Mouse (Mus musculus) liver, embryonic 16.5 days (tissue): ENCODE data around the gene Tm7sf2. TPM values are rescaled to one million over a fixed set of nuclear protein-coding genes. Genes with fewer than 3 reads are reported as not detected.

Experiments
- ATAC-seq: fragments of 200-750 bp; cut with Nextera tagmentation; 2 replicates; pipeline ENCODE4 v1.8.0; 2017; ENCODE audit warnings: low read depth, mild to moderate bottlenecking, moderate number of reproducible peaks, moderate library complexity
- H3K27ac ChIP-seq: fragments of 300-500 bp; sonication (generic); 2 replicates; pipeline ENCODE4 v1.5.1; 2014; ENCODE audit warnings: mild to moderate bottlenecking, low read length
- H3K27me3 ChIP-seq: fragments of 300-500 bp; sonication (generic); 2 replicates; pipeline ENCODE4 v1.6.1; 2014; ENCODE audit warnings: low read depth, low read length, mixed read lengths; ENCODE audit not compliant: control insufficient read depth, insufficient read depth
- H3K36me3 ChIP-seq: fragments of 300-500 bp; sonication (generic); 2 replicates; pipeline ENCODE4 v1.6.1; 2014; ENCODE audit warnings: mild to moderate bottlenecking; ENCODE audit not compliant: control insufficient read depth, insufficient read depth
- H3K4me1 ChIP-seq: fragments of 300-500 bp; sonication (generic); 2 replicates; pipeline ENCODE4 v1.6.1; 2014; ENCODE audit warnings: low read depth, low read length, mixed read lengths; ENCODE audit not compliant: control insufficient read depth
- H3K4me2 ChIP-seq: fragments of 300-500 bp; sonication (generic); 2 replicates; pipeline ENCODE4 v1.6.1; 2014; ENCODE audit warnings: low read depth, low read length, mixed read lengths
- H3K4me3 ChIP-seq: fragments of 300-500 bp; sonication (generic); 2 replicates; pipeline ENCODE4 v1.5.1; 2014; ENCODE audit warnings: low read depth, mild to moderate bottlenecking, low read length
- H3K9ac ChIP-seq: fragments of 300-500 bp; sonication (generic); 2 replicates; pipeline ENCODE4 v1.6.1; 2014; ENCODE audit warnings: low read depth, low read length
- H3K9me3 ChIP-seq: fragments of 300-500 bp; sonication (generic); replicated peaks from 2 replicates; pipeline ENCODE4 v1.6.1; 2016; ENCODE audit warnings: low read length; ENCODE audit not compliant: control insufficient read depth
- WGBS: fragments of 180-500 bp; shearing (Covaris S2); extraction: QIAGEN DNeasy Blood & Tissue Kit; methylation state at CpG from one replicate; pipeline ENCODE4 v1.1.7; 2014; ENCODE audit not compliant: insufficient replicate concordance; 5-methylcytosine and 5-hydroxymethylcytosine counted together
- polyA plus RNA-seq: library from polyadenylated mRNA; unstranded; fragments of >200 nt; fragmentation: Nextera tagmentation; extraction: Ambion mirVana; gene quantifications from 2 replicates; pipeline ENCODE4 v1.2.1, GENCODE M21; 2015

Gene Tm7sf2
- polyA plus RNA-seq, 1 experiment from 2014 or later = 53.7 TPM

DNA sequence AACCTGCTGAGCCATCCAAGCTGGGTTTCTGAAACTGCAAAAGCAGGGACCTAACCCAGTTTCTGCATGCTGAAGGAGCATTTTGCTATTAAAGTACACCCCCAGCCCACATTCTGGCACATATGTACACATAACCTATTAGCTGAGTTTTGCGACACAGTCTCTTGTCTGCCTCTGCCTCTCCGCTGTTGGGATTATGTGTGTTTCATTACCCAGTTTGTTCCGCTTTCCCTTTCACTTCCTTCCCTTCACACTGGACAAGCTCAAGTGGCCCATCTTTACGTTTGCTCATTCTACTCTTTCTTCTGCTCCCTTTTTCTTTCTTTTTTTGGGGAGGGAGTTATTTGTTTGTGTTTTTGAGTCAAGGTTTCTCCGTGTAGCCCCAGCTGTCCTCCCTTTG lies 5.7 kb upstream of the Tm7sf2 start:
- peak overlapping the region; percentile 45 for H3K27ac ChIP-seq
- 74% methylated on average over 5 of the region's 5 CpGs for WGBS
- H3K9ac ChIP-seq = no peak overlapping the region
- ATAC-seq = no peak
- peaks cover 3% of the 10 kb centered on the region for H3K36me3 ChIP-seq
- no peak overlapping the region for H3K4me3 ChIP-seq
- H3K27me3 ChIP-seq = no peaks in the 10 kb centered on the region
- H3K4me2 ChIP-seq = no peak overlapping the region
- H3K4me1 ChIP-seq = peaks cover 17% of the 10 kb centered on the region
- H3K9me3 ChIP-seq = no peaks in the 10 kb centered on the region

GRCm38 (mm10) chr19:6071261-6071660 lies 3.1 kb upstream of the Tm7sf2 start:
- Histone ChIP-seq H3K9me3 (no peaks in the 10 kb centered on the region), H3K36me3 (peaks cover 3% of the 10 kb centered on the region), H3K9ac (no peak overlapping the region), H3K27me3 (no peaks in the 10 kb centered on the region), H3K4me3 (no peak overlapping the region), H3K27ac (no peak overlapping the region), H3K4me2 (no peak overlapping the region), H3K4me1 (peaks cover 28% of the 10 kb centered on the region)
- WGBS = 86% methylated on average over 19 of the region's 19 CpGs
- no peak for ATAC-seq

- H3K27ac ChIP-seq = no peak overlapping the region
- H3K4me1 ChIP-seq = peaks cover 25% of the 10 kb centered on the region
- H3K9me3 ChIP-seq = no peaks in the 10 kb centered on the region
- H3K9ac ChIP-seq = no peak overlapping the region
- no peak overlapping the region for H3K4me3 ChIP-seq
- peaks cover 3% of the 10 kb centered on the region for H3K36me3 ChIP-seq
- ATAC-seq = no peak
- 83% methylated on average over 31 of the region's 31 CpGs for WGBS
- H3K27me3 ChIP-seq = no peaks in the 10 kb centered on the region
- H3K4me2 ChIP-seq = no peak overlapping the region
Observed at GRCm38 (mm10) chr19:6070571-6071250, 2.5 kb upstream of the Tm7sf2 start.

- H3K9ac ChIP-seq = no peak overlapping the region
- H3K27me3 ChIP-seq = no peaks in the 10 kb centered on the region
- H3K9me3 ChIP-seq = no peaks in the 10 kb centered on the region
- H3K4me1 ChIP-seq = peaks cover 22% of the 10 kb centered on the region
- WGBS = 66% methylated on average over 10 of the region's 10 CpGs
- H3K27ac ChIP-seq = no peak overlapping the region
- no peak overlapping the region for H3K4me3 ChIP-seq
- no peak overlapping the region for H3K4me2 ChIP-seq
- peaks cover 3% of the 10 kb centered on the region for H3K36me3 ChIP-seq
- no peak for ATAC-seq
Observed at GRCm38 (mm10) chr19:6069851-6070250, 1.7 kb upstream of the Tm7sf2 start.

- no peak overlapping the region for H3K4me3 ChIP-seq
- H3K36me3 ChIP-seq = peaks cover 3% of the 10 kb centered on the region
- peaks cover 22% of the 10 kb centered on the region for H3K4me1 ChIP-seq
- no peak overlapping the region for H3K27ac ChIP-seq
- H3K9ac ChIP-seq = no peak overlapping the region
- H3K9me3 ChIP-seq = no peaks in the 10 kb centered on the region
- no peak overlapping the region for H3K4me2 ChIP-seq
- 76% methylated on average over 4 of the region's 4 CpGs for WGBS
- H3K27me3 ChIP-seq = no peaks in the 10 kb centered on the region
- no peak for ATAC-seq
Observed at GRCm38 (mm10) chr19:6068951-6069350, 778 bp upstream of the Tm7sf2 start.

DNA sequence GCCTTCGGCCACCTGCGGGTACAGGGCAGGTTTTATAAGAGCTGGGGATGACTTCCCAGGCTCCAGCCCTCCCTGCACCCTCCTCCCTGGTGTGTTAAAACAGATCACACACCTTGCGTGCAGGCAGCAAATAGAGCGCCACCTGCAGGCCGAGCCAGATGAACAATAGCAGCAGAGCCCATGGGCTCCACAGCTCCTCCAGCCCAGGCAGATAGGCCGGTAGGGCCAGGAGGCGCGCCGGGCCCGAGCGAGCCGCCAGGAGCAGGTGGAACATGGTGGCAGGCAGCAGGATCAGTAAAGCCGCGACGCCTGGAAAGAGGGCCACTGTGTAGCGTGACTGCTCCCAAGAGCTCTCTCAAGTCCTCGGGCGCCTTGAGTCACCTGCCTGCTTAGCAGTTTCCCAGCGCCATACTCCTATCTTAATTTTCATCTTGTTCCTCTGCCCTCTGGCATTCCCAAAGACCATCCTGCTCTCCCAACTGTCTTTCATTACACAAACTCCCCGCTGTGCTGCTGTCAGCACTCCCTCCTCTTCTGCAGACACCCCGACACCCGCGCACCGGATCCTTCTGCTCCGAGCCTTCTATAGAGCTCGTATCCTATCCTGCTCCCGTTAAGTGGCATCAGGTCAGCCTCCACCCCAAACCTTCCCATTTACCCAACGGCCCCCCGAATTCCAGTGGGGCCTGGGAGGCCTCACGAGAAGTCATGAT lies 1.0 kb downstream of the Tm7sf2 start:
- ATAC-seq = peak; percentile 64
- WGBS = under 1% methylated on average over 30 of the region's 30 CpGs

GRCm38 (mm10) chr19:6066571-6066970 lies 1.6 kb downstream of the Tm7sf2 start:
- ATAC-seq = no peak
- H3K9ac ChIP-seq = peak overlapping the region; percentile 75
- H3K27me3 ChIP-seq = no peaks in the 10 kb centered on the region

More for the DNA sequence above, 1.0 kb downstream of the Tm7sf2 start:
- Histone ChIP-seq H3K9ac (peak overlapping the region; percentile 75), H3K4me2 (peak overlapping the region; percentile 94), H3K4me3 (peak overlapping the region; percentile 66), H3K27me3 (no peaks in the 10 kb centered on the region), H3K36me3 (no peaks in the 10 kb centered on the region; the same call in 1 of the 2 replicates), H3K9me3 (no peaks in the 10 kb centered on the region), H3K27ac (peak overlapping the region; percentile 70), H3K4me1 (peaks cover 30% of the 10 kb centered on the region)

DNA sequence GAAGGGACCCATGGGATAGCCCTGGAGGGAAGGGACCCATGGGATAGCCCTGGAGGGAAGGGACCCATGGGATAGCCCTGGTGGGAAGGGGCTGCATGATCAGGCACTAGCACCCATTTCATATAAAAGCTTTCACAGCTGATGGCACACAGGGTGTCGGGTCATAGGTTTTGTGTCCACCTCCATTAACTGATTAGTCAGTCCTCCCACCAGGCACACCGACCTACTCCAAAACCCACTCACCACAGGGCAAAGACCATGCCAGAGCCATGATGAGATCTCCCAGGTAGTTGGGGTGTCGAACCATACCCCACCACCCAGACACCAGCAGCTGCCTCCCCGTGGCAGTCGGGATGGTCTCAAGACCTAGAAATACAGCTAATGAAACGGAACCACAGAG lies 5.1 kb downstream of the Tm7sf2 start:
- 84% methylated on average over 6 of the region's 6 CpGs for WGBS
- H3K9ac ChIP-seq = no peak overlapping the region

More at GRCm38 (mm10) chr19:6066571-6066970, 1.6 kb downstream of the Tm7sf2 start:
- Histone ChIP-seq H3K4me3 (peak overlapping the region; percentile 66), H3K4me2 (peak overlapping the region; percentile 94), H3K27ac (no peak overlapping the region; the same call in 1 of the 2 replicates), H3K9me3 (no peaks in the 10 kb centered on the region), H3K4me1 (peaks cover 35% of the 10 kb centered on the region), H3K36me3 (no peaks in the 10 kb centered on the region; the same call in 1 of the 2 replicates)
- WGBS = 43% methylated on average over 5 of the region's 5 CpGs

GRCm38 (mm10) chr19:6062418-6062817 lies 5.8 kb downstream of the Tm7sf2 start:
- H3K4me1 ChIP-seq = peaks cover 38% of the 10 kb centered on the region

More for the DNA sequence above, 5.1 kb downstream of the Tm7sf2 start:
- H3K9me3 ChIP-seq = no peaks in the 10 kb centered on the region
- no peak for ATAC-seq
- peaks cover 11% of the 10 kb centered on the region for H3K36me3 ChIP-seq
- H3K4me1 ChIP-seq = peaks cover 43% of the 10 kb centered on the region
- H3K4me2 ChIP-seq = 0 out of 2 replicates have a peak overlapping the region, but pooled peaks have one; percentile 99
- no peaks in the 10 kb centered on the region for H3K27me3 ChIP-seq
- H3K27ac ChIP-seq = peak overlapping the region; percentile 97; the same call in 1 of the 2 replicates
- no peak overlapping the region for H3K4me3 ChIP-seq

More at GRCm38 (mm10) chr19:6062418-6062817, 5.8 kb downstream of the Tm7sf2 start:
- H3K27me3 ChIP-seq = no peaks in the 10 kb centered on the region
- peak overlapping the region; percentile 79 for H3K4me3 ChIP-seq
- 42% methylated on average over 5 of the region's 5 CpGs for WGBS
- peak overlapping the region; percentile 99 for H3K4me2 ChIP-seq
- H3K9ac ChIP-seq = peak overlapping the region; percentile 79
- H3K36me3 ChIP-seq = peaks cover 11% of the 10 kb centered on the region
- peak; percentile 11; the same call in 1 of the 2 replicates for ATAC-seq
- no peaks in the 10 kb centered on the region for H3K9me3 ChIP-seq
- peak overlapping the region; percentile 97 for H3K27ac ChIP-seq
